Mouse (Mus musculus) hindbrain, embryonic 14.5 days (tissue): ENCODE results near the gene Herc1. TPM values are rescaled to one million over a fixed set of nuclear protein-coding genes. Genes with fewer than 3 reads are reported as not detected.
A peak's percentile ranks its signal among the peaks of the same experiment; 100 is the strongest.

Experiments
- ATAC-seq: fragments of 200-750 bp; cut with Nextera tagmentation; 2 replicates; pipeline ENCODE4 v1.8.0; 2017; ENCODE audit warnings: moderate number of reproducible peaks, mild to moderate bottlenecking, moderate TSS enrichment, moderate library complexity; ENCODE audit not compliant: low FRiP score
- DNase-seq: peaks from one replicate; pipeline ENCODE4 v3.0.0-alpha.2; 2015; ENCODE audit warnings: low spot score
- H3K27ac ChIP-seq: fragments of 300-500 bp; sonication (generic); 2 replicates; pipeline ENCODE4 v1.5.1; 2014; ENCODE audit warnings: mild to moderate bottlenecking, moderate library complexity
- H3K27me3 ChIP-seq: fragments of 300-500 bp; sonication (generic); 2 replicates; pipeline ENCODE4 v1.6.1; 2014; ENCODE audit warnings: mild to moderate bottlenecking, low read length, mixed read lengths; ENCODE audit not compliant: control insufficient read depth, insufficient read depth
- H3K36me3 ChIP-seq: fragments of 300-500 bp; sonication (generic); replicated peaks from 2 replicates; pipeline ENCODE4 v1.6.1; 2014; ENCODE audit not compliant: control insufficient read depth, insufficient read depth
- H3K4me1 ChIP-seq: fragments of 300-500 bp; sonication (generic); replicated peaks from 2 replicates; pipeline ENCODE4 v1.6.1; 2014; ENCODE audit warnings: antibody characterized with exemption, low read length, mixed read lengths; ENCODE audit not compliant: control insufficient read depth, insufficient read depth
- H3K4me2 ChIP-seq: fragments of 300-500 bp; sonication (generic); replicated peaks from 2 replicates; pipeline ENCODE4 v1.6.1; 2014; ENCODE audit warnings: mild to moderate bottlenecking, moderate library complexity
- H3K4me3 ChIP-seq: fragments of 300-500 bp; sonication (generic); replicated peaks from 2 replicates; pipeline ENCODE4 v1.5.1; 2014; ENCODE audit warnings: mild to moderate bottlenecking, low read length
- H3K9ac ChIP-seq: fragments of 300-500 bp; sonication (generic); 2 replicates; pipeline ENCODE4 v1.6.1; 2014
- H3K9me3 ChIP-seq: fragments of 300-500 bp; sonication (generic); 2 replicates; pipeline ENCODE4 v1.6.1; 2016; ENCODE audit warnings: low read length; ENCODE audit not compliant: control insufficient read depth
- WGBS: fragments of 180-500 bp; shearing (Covaris S2); extraction: QIAGEN DNeasy Blood & Tissue Kit; methylation state at CpG from one replicate; pipeline ENCODE4 v1.1.7; 2014; 5-methylcytosine and 5-hydroxymethylcytosine counted together
- polyA plus RNA-seq: library from polyadenylated mRNA; unstranded; fragments of >200 nt; fragmentation: Nextera tagmentation; extraction: Ambion mirVana; gene quantifications from 2 replicates; pipeline ENCODE4 v1.2.1, GENCODE M21; 2014

Gene Herc1
- polyA plus RNA-seq, 1 experiment from 2014 or later, result 54.7 TPM

- no peak overlapping the region for H3K9ac ChIP-seq
- H3K36me3 ChIP-seq, result peaks cover 60% of the 10 kb centered on the region
These were observed 162.9 kb downstream of the Herc1 start for GRCm38 (mm10) chr9:66513150-66513549.

GRCm38 (mm10) chr9:66513661-66514255 lies 163.5 kb downstream of the Herc1 start:
- H3K4me1 ChIP-seq, result peaks cover 17% of the 10 kb centered on the region
- no peak overlapping the region for H3K4me2 ChIP-seq
- 85% methylated on average over 4 of the region's 4 CpGs for WGBS
- no peak overlapping the region for H3K9ac ChIP-seq
- DNase-seq (no peak), ATAC-seq (no peak)
- H3K27ac ChIP-seq, result 0 out of 2 replicates have a peak overlapping the region, but pooled peaks have one; percentile 93
- no peaks in the 10 kb centered on the region for H3K27me3 ChIP-seq
- peaks cover 60% of the 10 kb centered on the region for H3K36me3 ChIP-seq
- H3K4me3 ChIP-seq, result no peak overlapping the region
- no peaks in the 10 kb centered on the region for H3K9me3 ChIP-seq

More at GRCm38 (mm10) chr9:66513150-66513549, 162.9 kb downstream of the Herc1 start:
- no peak for ATAC-seq
- no peak for DNase-seq
- peaks cover 17% of the 10 kb centered on the region for H3K4me1 ChIP-seq
- no peaks in the 10 kb centered on the region for H3K27me3 ChIP-seq
- H3K4me2 ChIP-seq, result peak overlapping the region; percentile 87
- H3K27ac ChIP-seq, result peak overlapping the region; percentile 93; the same call in 1 of the 2 replicates
- no peaks in the 10 kb centered on the region for H3K9me3 ChIP-seq
- no peak overlapping the region for H3K4me3 ChIP-seq

- H3K27ac ChIP-seq, result 0 out of 2 replicates have a peak within 1 kb of the TSS, but pooled peaks have one; percentile 93
- peaks cover 22% of the 10 kb centered on the region for H3K4me1 ChIP-seq
- no peak within 1 kb of the TSS for H3K4me3 ChIP-seq
- DNase-seq, result peak; percentile 53
- no peaks in the 10 kb centered on the region for H3K9me3 ChIP-seq
- H3K27me3 ChIP-seq, result no peaks in the 10 kb centered on the region
- H3K4me2 ChIP-seq, result no peak within 1 kb of the TSS
- H3K9ac ChIP-seq, result no peak within 1 kb of the TSS
- 78% methylated on average over 17 of the region's 17 CpGs for WGBS
- peaks cover 60% of the 10 kb centered on the region for H3K36me3 ChIP-seq
- no peak for ATAC-seq
These were observed 164.1 kb downstream of the Herc1 start, which contains the start of gene Fbxl22 for GRCm38 (mm10) chr9:66514256-66514770. Gene Fbxl22, minus strand, starts transcription at chr9:66514593.

GRCm38 (mm10) chr9:66515115-66515514 lies 164.9 kb downstream of the Herc1 start:
- peaks cover 23% of the 10 kb centered on the region for H3K4me1 ChIP-seq
- H3K4me3 ChIP-seq, result no peak overlapping the region
- ATAC-seq (no peak), DNase-seq (no peak)
- 93% methylated on average over 2 of the region's 2 CpGs for WGBS
- peaks cover 61% of the 10 kb centered on the region for H3K36me3 ChIP-seq
- H3K27ac ChIP-seq, result no peak overlapping the region
- no peak overlapping the region for H3K4me2 ChIP-seq
- H3K9ac ChIP-seq, result no peak overlapping the region
- H3K27me3 ChIP-seq, result no peaks in the 10 kb centered on the region
- no peaks in the 10 kb centered on the region for H3K9me3 ChIP-seq

- DNase-seq (no peak), ATAC-seq (no peak)
- Histone ChIP-seq H3K9me3 (no peaks in the 10 kb centered on the region), H3K9ac (no peak overlapping the region), H3K27me3 (no peaks in the 10 kb centered on the region), H3K36me3 (peaks cover 67% of the 10 kb centered on the region), H3K4me3 (no peak overlapping the region), H3K4me2 (no peak overlapping the region), H3K4me1 (peaks cover 17% of the 10 kb centered on the region), H3K27ac (no peak overlapping the region)
- 84% methylated on average over 10 of the region's 10 CpGs for WGBS
These were observed 165.5 kb downstream of the Herc1 start for GRCm38 (mm10) chr9:66515680-66516210.

- WGBS, result 94% methylated on average over 6 of the region's 6 CpGs
- DNase-seq (no peak), ATAC-seq (no peak)
- H3K27me3 ChIP-seq, result no peaks in the 10 kb centered on the region
- H3K36me3 ChIP-seq, result peaks cover 71% of the 10 kb centered on the region
- no peak overlapping the region for H3K9ac ChIP-seq
- H3K9me3 ChIP-seq, result no peaks in the 10 kb centered on the region
- no peak overlapping the region for H3K4me2 ChIP-seq
- 0 out of 2 replicates have a peak, but pooled peaks cover 13% of the 10 kb centered on the region for H3K4me1 ChIP-seq
- no peak overlapping the region for H3K4me3 ChIP-seq
- no peak overlapping the region for H3K27ac ChIP-seq
These were observed 166.2 kb downstream of the Herc1 start for GRCm38 (mm10) chr9:66516296-66516940.

- Histone ChIP-seq H3K36me3 (peaks cover 82% of the 10 kb centered on the region), H3K9me3 (no peaks in the 10 kb centered on the region)
- WGBS, result 88% methylated on average over 10 of the region's 10 CpGs
These were observed 167.5 kb downstream of the Herc1 start for GRCm38 (mm10) chr9:66517746-66518145.

GRCm38 (mm10) chr9:66518251-66518650 lies 168.0 kb downstream of the Herc1 start:
- Histone ChIP-seq H3K4me3 (no peak overlapping the region), H3K27me3 (no peaks in the 10 kb centered on the region), H3K4me1 (0 out of 2 replicates have a peak, but pooled peaks cover 6% of the 10 kb centered on the region), H3K36me3 (peaks cover 86% of the 10 kb centered on the region), H3K27ac (peak overlapping the region; percentile 26; the same call in 1 of the 2 replicates), H3K9me3 (no peaks in the 10 kb centered on the region), H3K4me2 (no peak overlapping the region), H3K9ac (no peak overlapping the region)
- no peak for DNase-seq
- 68% methylated on average over 5 of the region's 5 CpGs for WGBS
- no peak for ATAC-seq

More at GRCm38 (mm10) chr9:66517746-66518145, 167.5 kb downstream of the Herc1 start:
- Histone ChIP-seq H3K4me2 (no peak overlapping the region), H3K27ac (no peak overlapping the region), H3K9ac (no peak overlapping the region), H3K4me1 (0 out of 2 replicates have a peak, but pooled peaks cover 9% of the 10 kb centered on the region), H3K4me3 (no peak overlapping the region), H3K27me3 (no peaks in the 10 kb centered on the region)
- ATAC-seq (no peak), DNase-seq (no peak)

GRCm38 (mm10) chr9:66518901-66519300 lies 168.7 kb downstream of the Herc1 start:
- H3K27ac ChIP-seq, result peak overlapping the region; percentile 38
- H3K36me3 ChIP-seq, result peaks cover 92% of the 10 kb centered on the region
- WGBS, result 30% methylated on average over 5 of the region's 5 CpGs
- H3K9me3 ChIP-seq, result no peaks in the 10 kb centered on the region
- no peak for ATAC-seq
- no peaks in the 10 kb centered on the region for H3K27me3 ChIP-seq
- DNase-seq, result peak; percentile 56
- H3K9ac ChIP-seq, result no peak overlapping the region
- no peak overlapping the region for H3K4me3 ChIP-seq
- 0 out of 2 replicates have a peak, but pooled peaks cover 6% of the 10 kb centered on the region for H3K4me1 ChIP-seq
- no peak overlapping the region for H3K4me2 ChIP-seq
